Mouse (Mus musculus): ENCODE results near the gene Tbc1d19.

DNA sequence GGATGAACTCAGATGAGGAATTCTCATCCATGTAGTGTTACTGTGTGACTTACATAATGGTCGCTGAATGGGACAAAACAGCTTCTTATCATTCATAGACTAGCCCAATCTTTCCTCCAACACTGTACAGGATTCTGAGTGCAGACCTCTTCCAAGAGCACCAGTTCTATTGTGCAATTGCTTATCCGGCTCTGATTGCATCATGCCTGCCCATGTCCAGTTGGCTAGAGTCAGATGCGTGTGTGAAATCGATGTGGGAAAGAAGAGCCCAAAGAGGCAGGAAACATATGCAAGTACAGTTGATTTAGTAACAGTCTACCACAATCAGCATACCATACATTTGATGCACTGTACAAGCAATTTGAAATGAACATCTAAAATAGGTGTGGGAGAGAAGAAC, 127.8 kb downstream of the Tbc1d19 start:
- TF ChIP-seq EP300 (IDR thresholded peaks at IDR 0.05; ENCODE audit: low read depth): no peak
- no peak for TF ChIP-seq CTCF (IDR thresholded peaks at IDR 0.05; ENCODE audit: low read depth)
